Comparison of ENCODE assay signal across 15 mouse cellular contexts in the genomic region with DNA sequence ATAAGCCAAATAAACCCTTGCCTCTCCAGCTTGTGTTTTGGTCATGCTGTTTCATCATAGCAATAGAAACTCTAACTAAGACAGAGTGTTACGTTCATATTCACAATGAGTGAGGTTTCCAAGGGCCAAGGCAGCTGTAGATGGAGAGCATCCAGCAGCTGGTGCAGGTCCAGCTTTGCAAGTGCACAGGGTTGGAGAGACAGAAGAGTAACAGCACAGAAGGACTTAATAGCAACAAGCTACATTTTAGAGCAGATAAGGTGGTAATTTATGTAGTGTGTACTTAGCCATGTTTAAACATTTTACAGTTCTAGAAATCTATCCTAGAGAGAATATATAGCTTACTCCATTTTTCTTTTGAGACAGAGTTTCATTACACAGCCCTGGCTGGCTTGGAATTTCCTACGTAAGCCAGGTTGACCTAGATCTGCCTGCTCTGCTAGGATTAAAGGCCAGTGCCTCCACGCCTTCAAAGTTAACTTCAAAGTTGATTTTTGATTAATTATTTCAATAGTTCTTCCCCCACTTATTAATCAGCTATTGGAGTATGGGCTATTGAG. TPM values are rescaled to one million over a fixed set of nuclear protein-coding genes. Genes with fewer than 3 reads are reported as not detected.
DNase-seq lines count a peak whose midpoint lies in the region; ATAC-seq lines count a peak whose summit lies in the region.
"Had no signal": no experiment of that assay in that cellular context is flagged by ENCODE, and none has a peak within 500 bp of the region (broad histone marks: within the 10 kb centered on the region; RNA-seq: fewer than 3 reads in every experiment).

No protein-coding gene starts in this region.

- H3K27ac ChIP-seq in heart, embryonic 12.5 days (ENCODE audit: poor library complexity, severe bottlenecking) = no peak overlapping the region
- H3K27ac ChIP-seq in intestine, embryonic 16.5 days (ENCODE audit: low read length) = no peak overlapping the region
- H3K27ac ChIP-seq: forebrain, embryonic 10.5 days; heart, embryonic 13.5 days; liver, embryonic 14.5 days had no signal

- H3K36me3 ChIP-seq in heart, embryonic 12.5 days = no peaks in the 10 kb centered on the region
- H3K36me3 ChIP-seq in intestine, embryonic 16.5 days (ENCODE audit: control insufficient read depth, insufficient read depth, low read length) = no peaks in the 10 kb centered on the region
- H3K36me3 ChIP-seq: forebrain, embryonic 10.5 days; G1E; heart, embryonic 13.5 days had no signal

- peak; percentile 89 for DNase-seq in heart, adult 11 months
- peak; percentile 56 for DNase-seq in NIH3T3 (ENCODE audit: low read depth)
- peak; percentile 64 for DNase-seq in gastrocnemius, adult 18-20 months (ENCODE audit: low spot score)
- DNase-seq in embryo, embryonic 9.5 days (ENCODE audit: extremely low spot score) = no peak
- DNase-seq in thymus, postnatal 14 days = no peak
- DNase-seq in cerebellum, adult 8-10 months = no peak
- DNase-seq: B cell, adult 2 months; cerebellum, adult 11-12 months; thymus, adult 2 months had no signal

- no peak overlapping the region for H3K4me3 ChIP-seq in heart, embryonic 12.5 days
- no peak overlapping the region for H3K4me3 ChIP-seq in intestine, embryonic 16.5 days (ENCODE audit: low read length)
- H3K4me3 ChIP-seq: forebrain, embryonic 10.5 days; heart, embryonic 13.5 days had no signal

- H3K4me2 ChIP-seq in heart, embryonic 12.5 days = no peak overlapping the region
- H3K4me2 ChIP-seq in intestine, embryonic 16.5 days (ENCODE audit: low read depth, low read length) = no peak overlapping the region
- H3K4me2 ChIP-seq: heart, embryonic 13.5 days had no signal

- H3K27me3 ChIP-seq in heart, embryonic 12.5 days (replicated peaks) = peaks cover 4% of the 10 kb centered on the region; the same call in 1 of the 2 replicates
- H3K27me3 ChIP-seq in intestine, embryonic 16.5 days (replicated peaks; ENCODE audit: control insufficient read depth, insufficient read depth, low read length) = no peaks in the 10 kb centered on the region
- H3K27me3 ChIP-seq: heart, embryonic 13.5 days had no signal

- no peak overlapping the region for H3K9ac ChIP-seq in heart, embryonic 12.5 days
- H3K9ac ChIP-seq in intestine, embryonic 16.5 days (ENCODE audit: low read depth, low read length) = no peak overlapping the region
- H3K9ac ChIP-seq: heart, embryonic 13.5 days; liver, embryonic 14.5 days had no signal

- H3K4me1 ChIP-seq in heart, embryonic 12.5 days (replicated peaks) = no peaks in the 10 kb centered on the region
- H3K4me1 ChIP-seq in intestine, embryonic 16.5 days (ENCODE audit: control insufficient read depth, insufficient read depth, low read length) = no peaks in the 10 kb centered on the region
- H3K4me1 ChIP-seq: forebrain, embryonic 10.5 days; heart, embryonic 13.5 days had no signal

- ATAC-seq in heart, embryonic 12.5 days (ENCODE audit: insufficient number of reproducible peaks, low FRiP score) = no peak
- peak; percentile 47; the same call in 1 of the 2 replicates for ATAC-seq in intestine, embryonic 16.5 days

- no peaks in the 10 kb centered on the region for H3K9me3 ChIP-seq in heart, embryonic 12.5 days (replicated peaks)
- no peaks in the 10 kb centered on the region for H3K9me3 ChIP-seq in intestine, embryonic 16.5 days (ENCODE audit: control insufficient read depth, low read length)
- H3K9me3 ChIP-seq: forebrain, embryonic 10.5 days; G1E; heart, embryonic 13.5 days had no signal

- 84% methylated on average over 3 of the region's 3 CpGs for WGBS in heart, embryonic 12.5 days
- WGBS in intestine, embryonic 16.5 days = 48% methylated on average over 3 of the region's 3 CpGs

RNA-seq across cellular contexts. Expression of gene Slc23a2, which starts 31.5 kb away (rescaled TPM):
- 10.1 and 12.1 TPM in 2 replicates for polyA plus RNA-seq in heart, embryonic 12.5 days (2016; fragmentation: Nextera tagmentation; extraction: Ambion mirVana)
- 10 to 100 TPM in 1 of 2 experiments, 1 to 10 TPM in 1; 9.4 to 12.9 TPM for total RNA-seq in gastrocnemius, adult 18-20 months (2021)
- polyA plus RNA-seq in intestine, embryonic 16.5 days (2015; fragmentation: Nextera tagmentation; extraction: Ambion mirVana) = 12.0 and 13.5 TPM in 2 replicates

Comparison
In these comparisons a context has a peak if more than half of its experiments do, and no peak if none do; other contexts are left out.
1. DNase-seq: peak in heart, adult 11 months (single experiment), NIH3T3 (single experiment) and gastrocnemius, adult 18-20 months (single experiment); none in embryo, embryonic 9.5 days (single experiment), thymus, postnatal 14 days (single experiment) and cerebellum, adult 8-10 months (single experiment).